Mouse (Mus musculus) splenic B cell, adult 2 months (primary cell): ENCODE data around the gene Tspan31.
"Not testable (repeated sequence)": the region's sequence is repeated elsewhere in the genome, so short reads cannot be mapped to it uniquely, and the experiment has no call there.

Experiments
- DNase-seq: peaks from one replicate; pipeline ENCODE4 v3.0.0-alpha.2; 2011; ENCODE audit warnings: low read depth, low spot score
- H3K27me3 ChIP-seq: 2 replicates; pipeline ENCODE4 v1.6.1; 2012; ENCODE audit warnings: mild to moderate bottlenecking, low read length, moderate library complexity, mixed read lengths; ENCODE audit not compliant: control insufficient read depth, poor library complexity, insufficient read depth, severe bottlenecking
- H3K36me3 ChIP-seq: 2 replicates; pipeline ENCODE4 v1.6.1; 2012; ENCODE audit warnings: mild to moderate bottlenecking, low read length, moderate library complexity, mixed read lengths; ENCODE audit not compliant: control insufficient read depth, poor library complexity, insufficient read depth, severe bottlenecking

Gene Tspan31

DNA sequence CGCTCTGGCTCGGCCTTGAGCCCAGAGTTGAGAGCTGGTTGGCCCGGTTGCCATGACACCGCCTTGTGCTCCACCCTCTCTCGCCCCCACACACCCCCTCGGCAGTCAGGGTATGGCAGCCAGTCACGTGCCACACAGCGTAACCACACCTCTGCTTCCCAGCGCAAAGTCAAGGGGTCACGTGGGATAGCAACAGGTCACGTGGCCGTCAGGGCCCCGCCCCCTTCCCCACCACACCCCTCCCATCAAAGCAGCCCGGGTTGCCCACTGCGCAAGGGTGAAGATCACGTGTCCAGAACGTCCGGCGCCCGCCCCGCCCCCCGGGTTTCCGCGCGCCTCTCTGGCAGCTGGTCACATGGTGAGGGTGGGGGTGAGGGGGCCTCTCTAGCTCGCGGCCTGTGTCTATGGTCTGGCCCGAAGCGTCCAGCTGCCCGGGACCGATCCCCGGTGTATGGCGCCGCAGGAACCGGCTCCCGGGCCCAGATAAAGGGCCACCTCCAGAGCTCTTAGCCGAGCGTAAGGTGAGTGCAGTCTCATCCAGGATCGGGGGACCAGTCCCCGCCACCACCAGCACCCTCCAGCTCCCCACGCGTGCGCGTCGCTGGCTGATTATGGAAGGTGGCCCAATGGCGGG lies 6.7 kb downstream of the Tspan31 start, which contains the start of gene Cdk4:
TSS of gene Cdk4 (plus strand) at position 296 of the 634 bp plus-strand sequence.
- DNase-seq, result peak; percentile 99
- Histone ChIP-seq H3K27me3 (no peaks in the 10 kb centered on the region), H3K36me3 (peaks cover 5% of the 10 kb centered on the region)

DNA sequence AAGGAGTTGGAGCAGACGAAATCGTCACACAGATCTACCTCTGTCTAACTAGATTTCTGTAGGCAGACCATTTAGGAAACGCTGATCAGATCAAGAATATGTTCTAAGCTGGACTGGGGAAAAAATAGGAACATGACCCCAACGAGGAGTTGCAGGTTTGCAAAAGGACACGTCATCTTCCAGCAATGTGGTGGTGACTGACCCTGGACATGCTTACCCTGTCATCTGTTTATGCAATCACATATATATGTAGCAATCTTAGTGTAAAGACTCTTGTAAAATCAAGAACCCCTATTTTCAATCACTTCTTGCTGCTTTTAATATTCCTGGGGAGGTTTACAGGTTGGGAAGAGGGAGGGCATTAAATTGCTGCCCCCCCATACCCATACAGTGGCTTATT lies 7.6 kb downstream of the Tspan31 start:
- peaks cover 2% of the 10 kb centered on the region for H3K36me3 ChIP-seq
- no peaks in the 10 kb centered on the region for H3K27me3 ChIP-seq
- no peak for DNase-seq

- not testable (repeated sequence) for DNase-seq, H3K27me3 ChIP-seq, H3K36me3 ChIP-seq
These were observed 8.0 kb downstream of the Tspan31 start for GRCm38 (mm10) chr10:127062101-127062500.

DNA sequence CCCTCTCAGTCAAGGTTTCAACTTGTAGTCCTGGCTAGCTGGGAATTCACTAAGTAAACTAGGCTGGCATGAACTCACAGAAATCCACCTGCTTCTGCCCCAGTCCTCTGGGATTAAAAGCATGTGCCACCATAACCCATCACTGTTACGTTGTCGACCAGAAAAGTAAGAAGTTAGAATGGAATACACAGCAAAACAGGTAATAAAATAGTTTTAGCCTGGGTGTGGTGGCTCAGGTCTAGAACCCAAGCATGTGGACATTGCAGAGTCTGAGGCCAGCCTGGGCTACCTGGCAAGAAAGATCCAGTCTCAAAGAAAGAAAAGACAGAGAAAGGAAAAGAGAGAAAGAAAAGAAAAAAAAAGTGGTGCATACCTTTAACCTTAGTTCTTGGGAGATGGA lies 8.6 kb downstream of the Tspan31 start:
- H3K36me3 ChIP-seq, result no peaks in the 10 kb centered on the region; the same call in none of the 2 replicates
- no peak for DNase-seq
- H3K27me3 ChIP-seq, result no peaks in the 10 kb centered on the region

- Histone ChIP-seq H3K27me3 (no peaks in the 10 kb centered on the region), H3K36me3 (no peaks in the 10 kb centered on the region; the same call in none of the 2 replicates)
- no peak for DNase-seq
These were observed 9.0 kb downstream of the Tspan31 start for GRCm38 (mm10) chr10:127061085-127061484.

DNA sequence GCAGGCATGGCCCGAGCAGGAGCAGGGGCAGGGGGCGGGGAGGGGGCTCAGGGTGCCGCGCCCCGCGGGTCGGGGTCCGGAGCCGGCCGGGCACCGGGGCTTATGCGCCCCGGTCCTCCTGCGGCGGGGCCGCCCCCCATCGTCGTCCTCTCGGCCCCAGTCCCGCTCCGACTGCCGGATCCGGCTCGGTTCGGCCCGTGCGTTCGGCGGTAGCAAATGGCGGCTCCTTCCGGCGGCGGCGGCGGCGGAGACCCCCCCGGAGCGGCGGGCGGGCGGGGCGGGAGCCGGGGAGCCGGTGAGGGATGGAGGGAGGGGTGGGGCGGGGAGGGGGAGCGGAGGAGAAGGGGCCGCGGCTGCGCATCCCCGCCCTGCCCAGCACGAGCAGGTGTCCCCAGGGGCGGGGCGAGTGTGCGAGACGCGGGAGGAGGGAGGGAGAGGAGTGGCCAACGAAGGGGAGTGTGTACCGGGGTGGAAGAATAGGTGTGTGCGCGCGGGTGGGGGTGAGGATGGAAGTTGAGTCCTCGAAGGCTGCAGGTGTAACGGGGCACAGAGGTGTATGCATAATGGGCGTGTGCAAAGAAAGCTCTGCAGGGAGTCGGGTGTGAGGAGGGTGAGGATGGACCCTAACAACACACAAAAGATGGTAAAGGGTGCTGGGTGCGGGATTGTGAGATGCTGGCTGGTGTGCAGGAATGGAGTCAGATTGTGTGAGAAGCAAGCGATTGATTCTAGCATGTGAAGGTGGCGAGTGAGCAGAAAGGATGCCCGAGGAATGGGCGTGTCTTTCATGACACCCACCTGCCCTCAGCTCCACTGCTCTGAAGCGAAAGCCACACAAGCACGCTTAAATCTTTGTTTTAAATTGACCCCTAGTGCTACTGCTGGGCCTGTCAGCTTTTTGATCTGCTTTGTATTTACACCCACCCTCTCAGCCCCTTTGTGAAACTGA lies 9.8 kb downstream of the Tspan31 start, which contains the start of gene March9:
TSS of gene March9 (minus strand) at position 217 of the 949 bp plus-strand sequence.
- DNase-seq, result peak; percentile 79
- Histone ChIP-seq H3K36me3 (no peaks in the 10 kb centered on the region), H3K27me3 (no peaks in the 10 kb centered on the region)

GRCm38 (mm10) chr10:127059174-127059967 lies 10.7 kb downstream of the Tspan31 start:
- no peak for DNase-seq
- Histone ChIP-seq H3K27me3 (no peaks in the 10 kb centered on the region), H3K36me3 (no peaks in the 10 kb centered on the region)

DNA sequence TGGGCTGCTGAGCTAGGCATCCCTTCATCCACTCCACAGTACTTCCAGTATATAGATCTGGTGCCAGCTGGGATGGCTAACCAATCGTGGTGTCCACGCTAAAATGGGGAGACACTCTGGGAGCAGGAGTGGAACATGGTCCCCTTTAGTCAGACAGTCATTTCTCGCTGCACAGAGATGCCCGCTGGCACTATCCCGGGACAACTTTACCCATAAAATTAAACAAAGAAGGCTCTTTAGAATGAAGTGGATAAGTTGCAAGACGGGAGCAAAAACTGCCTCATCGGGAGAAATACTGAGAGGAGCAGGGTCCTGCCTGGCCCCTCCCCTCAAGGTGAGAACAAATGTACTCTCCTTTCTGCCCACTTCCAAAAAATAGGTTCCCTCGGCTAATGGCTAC lies 11.4 kb downstream of the Tspan31 start:
- DNase-seq, result no peak
- H3K27me3 ChIP-seq, result no peaks in the 10 kb centered on the region
- no peaks in the 10 kb centered on the region for H3K36me3 ChIP-seq

DNA sequence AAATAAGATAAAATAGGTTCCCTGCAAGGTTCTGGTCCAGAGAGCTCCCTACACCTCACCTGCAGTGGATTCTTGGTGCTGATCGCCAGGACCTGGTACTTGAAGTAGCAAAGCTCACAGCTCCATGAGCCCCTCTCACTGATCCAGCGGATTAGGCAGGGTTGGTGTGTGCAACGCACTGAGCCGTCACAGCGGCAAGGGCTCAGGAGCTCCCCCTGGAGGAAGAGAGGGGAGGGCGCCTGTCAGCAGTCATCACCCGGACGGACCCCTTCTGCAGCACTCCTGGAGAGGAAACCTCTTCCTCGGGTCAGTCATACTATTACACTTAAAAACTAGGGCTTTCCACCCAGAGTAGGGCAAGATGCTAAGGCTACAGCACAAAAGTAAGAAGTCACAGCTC lies 11.9 kb downstream of the Tspan31 start:
- H3K27me3 ChIP-seq, result no peaks in the 10 kb centered on the region
- peak; percentile 87 for DNase-seq
- no peaks in the 10 kb centered on the region for H3K36me3 ChIP-seq

DNA sequence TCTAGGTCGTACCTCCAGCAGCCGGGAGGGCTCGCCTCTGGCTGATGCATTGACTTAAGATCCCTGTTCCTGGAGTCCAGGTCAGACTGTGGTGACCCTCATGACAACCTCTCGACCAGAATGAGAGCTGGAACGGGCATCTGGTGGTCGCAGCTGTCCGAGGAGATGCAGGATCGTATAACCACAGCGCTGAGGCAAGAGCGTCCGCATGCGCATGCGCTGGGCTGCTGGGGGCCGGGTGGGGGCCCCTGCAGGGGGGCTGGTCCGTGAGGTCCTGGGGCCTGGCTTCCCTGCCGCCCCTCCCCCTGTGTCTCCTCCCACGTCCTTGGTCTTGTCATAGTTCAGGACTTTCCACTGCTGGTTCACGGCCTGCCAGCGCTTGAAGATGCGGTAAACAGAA lies 13.6 kb downstream of the Tspan31 start:
- no peak for DNase-seq
- H3K36me3 ChIP-seq, result no peaks in the 10 kb centered on the region
- H3K27me3 ChIP-seq, result no peaks in the 10 kb centered on the region

GRCm38 (mm10) chr10:127055406-127055805 lies 14.7 kb downstream of the Tspan31 start:
- Histone ChIP-seq H3K36me3 (no peaks in the 10 kb centered on the region), H3K27me3 (no peaks in the 10 kb centered on the region)
- DNase-seq, result peak; percentile 56

- H3K36me3 ChIP-seq, result no peaks in the 10 kb centered on the region
- no peak for DNase-seq
- no peaks in the 10 kb centered on the region for H3K27me3 ChIP-seq
These were observed 15.4 kb downstream of the Tspan31 start for GRCm38 (mm10) chr10:127054646-127055045.

DNA sequence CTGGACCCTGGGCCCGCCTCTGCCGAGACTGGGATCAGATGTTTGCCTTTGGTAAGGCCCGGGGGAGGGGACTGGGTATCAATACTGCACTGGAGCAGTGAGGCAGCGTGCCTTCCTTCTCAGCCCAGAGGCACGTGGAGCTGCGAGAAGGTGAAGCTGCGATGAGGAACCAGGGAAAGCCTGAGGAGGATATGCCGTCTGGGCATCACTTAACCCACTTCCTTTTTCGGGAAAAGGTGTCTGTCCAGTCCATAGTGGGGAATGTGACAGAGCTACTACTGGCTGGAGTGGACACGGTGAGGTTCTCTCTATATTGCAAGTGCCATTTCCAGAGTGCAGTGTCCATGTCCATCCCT lies 20.0 kb downstream of the Tspan31 start:
- DNase-seq, result no peak
- Histone ChIP-seq H3K27me3 (no peaks in the 10 kb centered on the region; the same call in 1 of the 2 replicates), H3K36me3 (no peaks in the 10 kb centered on the region)

DNA sequence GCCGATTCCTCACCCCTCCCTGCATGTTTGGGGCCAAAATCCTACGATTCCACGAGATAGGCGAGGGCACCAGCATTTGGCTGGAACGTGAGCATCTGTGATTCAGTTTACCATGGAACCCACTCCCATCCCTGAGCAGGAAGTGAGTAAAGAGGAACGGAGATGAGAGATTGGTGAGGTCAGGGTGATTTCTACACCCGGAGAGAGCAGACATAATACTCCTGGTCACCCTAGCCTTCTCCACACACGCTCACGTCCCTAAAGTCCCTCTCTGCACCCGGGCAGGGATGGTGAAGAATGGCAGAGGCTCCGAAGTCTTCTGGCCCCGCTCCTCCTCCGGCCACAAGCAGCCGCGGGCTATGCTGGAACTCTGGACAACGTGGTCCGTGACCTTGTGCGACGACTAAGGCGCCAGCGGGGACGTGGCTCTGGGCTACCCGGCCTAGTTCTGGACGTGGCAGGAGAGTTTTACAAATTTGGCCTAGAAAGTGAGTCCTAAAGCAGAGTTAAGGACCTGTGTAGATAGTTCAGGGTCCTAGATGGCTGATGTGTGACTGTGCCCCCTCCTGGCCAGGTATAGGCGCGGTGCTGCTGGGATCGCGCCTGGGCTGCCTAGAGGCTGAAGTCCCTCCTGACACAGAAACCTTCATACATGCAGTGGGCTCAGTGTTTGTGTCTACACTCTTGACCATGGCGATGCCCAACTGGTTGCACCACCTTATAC lies 20.5 kb downstream of the Tspan31 start:
- DNase-seq, result peak; percentile 41
- no peaks in the 10 kb centered on the region; the same call in 1 of the 2 replicates for H3K27me3 ChIP-seq
- H3K36me3 ChIP-seq, result no peaks in the 10 kb centered on the region
